Mouse (Mus musculus) c-Kit-positive CD71-positive TER-119-positive erythroid progenitor cells, embryonic 14.5 days (primary cell): ENCODE measurements around the gene Tspan14.

Experiments
- DNase-seq: peaks from one replicate; pipeline ENCODE4 v3.0.0-alpha.2; 2013; ENCODE audit warnings: low spot score

The Tspan14 gene

DNA sequence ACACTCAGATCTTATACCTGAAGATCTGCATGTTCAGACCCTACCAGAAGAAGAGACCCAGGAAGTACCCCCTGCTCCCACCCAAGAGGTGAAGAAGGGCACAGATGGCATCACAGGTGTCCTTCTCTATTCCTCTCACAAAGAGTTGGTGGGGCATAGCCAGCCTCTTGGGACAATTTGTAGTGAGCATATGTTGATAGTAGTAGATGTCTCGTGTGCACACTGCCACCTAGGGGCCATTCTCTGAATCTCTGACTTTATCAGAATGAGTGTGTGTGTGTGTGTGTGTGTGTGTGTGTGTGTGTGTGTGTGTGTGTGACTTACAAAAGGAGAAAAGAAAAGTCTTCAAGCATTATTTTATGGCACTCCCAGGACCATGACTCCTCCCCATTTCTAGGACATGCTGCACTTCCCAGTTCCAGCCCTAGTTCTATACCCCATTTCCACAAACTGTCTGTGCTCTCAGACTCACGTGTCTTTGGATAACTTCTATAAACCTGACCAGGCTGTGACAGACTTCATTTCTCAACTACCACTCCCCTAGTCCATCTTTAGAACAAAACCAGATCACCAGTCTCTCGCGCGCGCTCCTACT is 8.6 kb upstream of the Tspan14 start:
- peak; percentile 80 for DNase-seq

DNA sequence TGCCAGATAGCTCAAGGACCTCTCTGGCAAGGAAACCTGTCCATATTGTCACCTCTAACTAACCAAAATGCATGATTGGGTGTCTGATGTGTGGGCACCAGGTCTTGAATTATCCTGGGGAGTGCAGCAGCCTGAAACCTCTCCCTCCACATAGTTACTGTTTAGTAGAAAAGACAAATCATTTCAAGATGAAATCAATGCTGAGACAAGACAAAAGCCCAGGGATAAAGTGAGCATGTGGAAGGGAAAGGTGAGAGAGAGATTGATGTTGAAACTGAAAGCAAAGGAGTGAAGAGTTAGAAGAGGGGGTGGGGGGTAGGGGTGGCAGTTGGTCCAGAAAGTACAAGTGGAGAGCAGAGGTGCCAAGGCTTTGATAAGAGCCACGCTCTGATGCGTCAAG is 1.4 kb upstream of the Tspan14 start:
- DNase-seq: no peak

DNA sequence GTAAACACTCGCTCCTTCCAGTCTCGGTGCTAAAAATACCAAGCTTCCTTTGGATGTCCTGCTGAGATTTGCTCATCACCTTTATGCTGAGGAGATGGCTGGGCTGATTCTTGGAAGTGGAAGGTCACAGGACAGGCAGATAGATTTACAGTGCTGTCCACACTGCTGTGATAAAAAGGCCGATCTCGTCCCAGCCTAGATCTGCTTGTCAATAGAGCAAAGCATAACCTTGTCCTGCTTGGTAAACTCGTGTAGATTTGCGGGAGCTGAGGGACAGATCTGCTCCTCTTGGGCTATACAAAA is 942 bp upstream of the Tspan14 start:
- DNase-seq: no peak

DNA sequence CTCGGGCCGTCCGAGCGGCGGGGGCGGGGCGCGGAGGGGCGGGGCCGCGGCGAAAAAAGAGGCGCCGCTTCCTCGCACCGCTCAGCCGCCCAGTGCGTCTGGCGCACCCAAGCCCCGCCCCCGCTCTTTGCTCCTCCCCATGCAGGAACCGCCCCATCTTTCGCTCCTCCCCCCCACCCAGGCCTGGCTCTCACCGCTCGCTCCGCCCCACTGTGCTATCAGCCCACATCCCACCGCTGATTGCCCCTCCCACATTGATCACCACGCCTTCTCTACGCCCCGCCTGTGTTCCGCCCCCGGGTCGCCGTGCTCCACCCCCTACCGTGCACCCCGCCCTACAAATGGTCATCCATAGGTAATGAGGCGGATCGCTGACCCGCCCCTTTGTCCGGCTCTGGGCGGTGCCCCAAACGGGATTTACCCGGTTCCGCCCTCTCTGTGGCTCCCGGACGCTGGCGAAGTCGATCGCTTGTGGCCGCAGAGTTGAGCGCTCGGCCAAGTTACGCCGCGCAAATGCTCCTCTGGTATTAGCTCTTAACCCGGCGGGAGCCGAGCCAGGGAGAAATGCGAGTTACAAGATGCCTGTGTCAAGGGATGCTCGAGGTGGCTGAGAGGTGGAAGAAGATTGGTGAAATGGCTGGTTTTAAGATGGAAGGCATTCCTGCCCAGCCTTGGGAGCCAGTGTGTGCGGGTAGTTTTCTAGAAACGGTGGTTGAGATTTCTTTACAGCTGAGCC is 423 bp upstream of the Tspan14 start:
- peak; percentile 97 for DNase-seq

DNA sequence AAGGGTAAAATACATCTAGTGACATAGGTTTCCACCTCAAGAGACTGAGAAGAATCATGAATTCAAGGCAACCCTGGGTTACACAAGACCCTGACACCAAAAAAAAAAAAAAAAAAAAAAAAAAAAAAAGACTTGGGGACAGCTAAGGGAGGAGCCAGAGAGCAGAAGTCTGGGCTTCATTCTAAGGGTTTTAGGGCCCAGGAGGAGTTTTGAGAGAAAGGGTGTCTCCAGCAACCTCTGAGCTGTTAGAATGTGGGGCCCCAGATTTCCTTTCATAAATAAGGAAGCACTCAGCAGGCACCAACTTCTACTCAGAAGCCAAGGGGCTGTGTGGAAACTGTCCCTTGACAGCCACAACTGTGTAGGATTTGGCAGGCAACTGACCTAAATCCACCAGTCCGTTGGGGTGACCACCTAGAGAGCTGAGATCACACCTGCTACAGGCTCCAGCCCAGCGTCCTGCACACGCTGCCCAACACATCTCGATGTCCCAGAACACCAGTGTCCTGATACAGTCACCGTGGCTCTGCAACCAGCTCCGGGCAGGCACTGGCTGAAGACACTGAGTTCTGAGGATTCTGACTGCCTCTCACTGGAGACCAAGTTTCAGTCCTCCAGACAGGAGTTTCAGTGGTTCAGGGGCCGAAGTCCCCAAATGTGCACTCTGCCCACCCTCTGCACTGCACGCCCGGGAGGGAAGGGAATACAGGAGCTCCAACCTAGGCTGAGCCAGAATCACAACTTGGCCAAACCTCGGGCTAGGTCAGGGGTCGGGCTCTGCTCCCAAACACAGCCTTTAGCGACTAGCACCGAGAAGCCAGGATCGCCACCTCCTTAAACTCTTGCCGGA is 875 bp downstream of the Tspan14 start:
- no peak for DNase-seq

DNA sequence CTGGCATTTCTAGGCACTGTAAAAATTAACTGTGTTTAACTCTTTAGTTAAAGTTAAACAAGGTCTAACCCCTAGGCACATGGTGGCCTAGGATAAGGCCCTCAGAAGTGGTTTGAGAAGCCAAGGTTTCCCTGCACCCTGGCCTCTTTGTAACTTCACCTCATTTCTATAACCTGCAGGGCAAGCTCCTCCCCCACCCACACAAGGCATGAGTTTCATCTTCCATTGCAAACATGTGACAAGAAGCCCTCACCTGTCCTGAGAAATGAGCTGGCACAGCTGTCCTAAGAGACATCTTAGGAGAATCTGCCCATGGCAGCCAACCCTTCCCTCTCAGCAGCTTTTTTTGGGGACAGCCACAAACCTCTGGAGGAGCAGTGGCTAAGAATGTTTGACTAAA is 1.7 kb downstream of the Tspan14 start:
- DNase-seq: no peak

DNA sequence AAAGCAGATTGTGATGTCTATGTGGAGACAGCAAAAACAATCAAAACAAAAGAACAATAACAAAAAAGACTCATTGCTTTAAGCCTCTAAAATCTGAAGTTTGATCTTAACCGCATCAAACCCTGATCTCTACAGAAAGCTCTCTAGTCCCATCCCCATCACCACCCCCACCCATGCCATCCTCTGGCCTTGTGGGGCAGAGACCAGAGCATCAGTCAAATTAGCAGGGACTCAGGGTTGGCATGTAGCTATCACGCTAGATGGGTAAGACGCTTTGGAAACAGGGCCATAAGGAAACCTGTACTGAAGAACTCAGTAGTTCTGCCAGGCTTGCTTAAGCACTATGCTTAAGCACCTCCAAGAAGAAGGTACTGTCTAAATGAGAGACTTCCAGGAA is 2.4 kb downstream of the Tspan14 start:
- DNase-seq: no peak

DNA sequence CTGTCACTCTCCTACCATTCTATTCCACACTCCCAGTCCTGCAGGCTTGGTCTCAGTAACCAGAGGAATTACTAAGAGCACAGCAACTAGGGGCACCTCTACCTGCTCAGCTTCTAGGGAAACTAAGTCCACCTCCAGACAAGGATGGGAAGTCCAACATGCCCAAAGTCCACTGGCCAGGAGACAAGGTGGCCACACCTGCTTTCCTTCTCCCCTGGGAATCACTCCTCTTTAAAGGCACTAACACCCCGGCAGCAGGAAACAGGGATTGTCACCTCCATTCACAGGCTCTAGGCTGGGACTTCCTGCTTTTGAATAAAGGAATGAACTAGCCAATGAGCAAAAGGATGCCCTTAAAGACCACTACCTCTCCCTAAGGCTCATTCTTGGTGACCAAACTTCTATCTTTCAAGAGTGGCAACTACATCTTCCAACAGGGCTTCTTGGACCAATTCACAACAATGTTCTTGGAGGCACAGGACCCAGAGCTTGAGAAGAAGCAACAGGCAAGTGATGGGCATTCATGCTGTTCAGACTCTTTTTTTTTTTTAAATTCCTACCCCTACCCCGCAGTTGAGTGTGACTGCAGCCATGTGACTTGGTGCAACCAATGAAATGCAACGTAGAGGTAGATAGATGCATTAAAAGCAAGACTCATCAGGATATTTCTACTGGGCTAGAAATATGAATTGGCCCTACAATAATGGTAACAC is 3.0 kb downstream of the Tspan14 start:
- no peak for DNase-seq

DNA sequence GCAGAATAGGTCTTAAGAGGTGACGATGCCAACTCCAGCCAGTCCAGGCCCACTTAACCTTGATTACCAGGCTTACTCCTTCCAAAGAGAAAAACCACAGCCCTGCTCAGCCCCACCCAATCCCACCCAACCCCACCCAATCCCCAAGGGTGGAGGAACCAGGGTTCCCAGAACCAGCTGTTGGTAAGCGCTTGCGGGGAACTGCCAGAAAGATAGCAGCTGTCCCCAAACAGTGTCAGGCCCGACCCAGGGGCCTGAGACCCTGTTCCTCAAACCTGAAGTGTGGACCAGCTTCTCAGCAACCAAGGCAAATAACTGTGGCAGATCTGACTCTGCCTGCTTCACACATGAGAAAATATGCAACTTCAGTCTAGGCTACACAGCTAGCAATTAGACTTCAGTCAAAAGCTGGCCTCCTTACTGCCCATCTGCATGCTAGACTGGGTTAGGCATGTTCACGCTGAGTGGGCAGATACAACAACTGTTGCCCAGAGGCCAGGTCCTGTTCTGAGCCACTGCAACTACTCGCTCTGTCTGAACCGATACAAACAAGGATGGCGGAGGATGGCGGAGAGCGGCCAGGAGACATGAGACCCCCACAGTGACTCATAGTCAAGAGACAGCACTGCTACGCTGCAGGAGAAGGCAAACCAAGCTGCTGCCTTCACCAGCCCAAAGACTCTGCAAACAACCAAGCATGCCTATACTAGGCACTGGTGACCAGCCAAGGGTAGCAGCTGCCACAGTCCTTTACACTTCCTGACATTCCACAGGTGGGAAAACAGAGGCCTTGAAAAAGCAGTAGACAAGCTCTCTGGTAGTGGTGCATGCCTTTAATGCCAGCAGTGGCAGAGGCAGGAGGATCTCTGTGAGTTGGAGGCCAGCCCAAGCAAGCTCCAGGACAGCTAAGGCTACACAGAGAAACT is 4.0 kb downstream of the Tspan14 start:
- peak; percentile 76 for DNase-seq

DNA sequence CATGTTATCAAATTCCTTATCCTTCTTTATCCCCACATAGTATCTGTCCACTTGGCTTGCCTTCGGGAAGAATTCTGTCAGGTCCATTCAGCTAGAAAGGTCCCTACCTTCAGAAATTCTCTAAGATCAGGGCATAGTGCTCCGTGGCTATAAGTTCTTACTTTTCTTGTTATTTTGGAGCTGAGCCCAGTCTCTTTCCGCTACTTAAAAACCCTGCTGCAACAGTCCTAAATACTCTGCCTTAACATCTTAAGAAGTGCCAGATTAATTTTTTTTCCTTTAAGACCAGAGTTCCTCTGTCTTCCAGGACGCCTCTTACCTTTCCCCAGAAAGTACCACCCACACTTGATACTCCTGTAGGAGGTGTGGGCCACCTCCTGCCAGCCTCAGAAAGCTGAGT is 6.4 kb downstream of the Tspan14 start:
- DNase-seq: no peak

DNA sequence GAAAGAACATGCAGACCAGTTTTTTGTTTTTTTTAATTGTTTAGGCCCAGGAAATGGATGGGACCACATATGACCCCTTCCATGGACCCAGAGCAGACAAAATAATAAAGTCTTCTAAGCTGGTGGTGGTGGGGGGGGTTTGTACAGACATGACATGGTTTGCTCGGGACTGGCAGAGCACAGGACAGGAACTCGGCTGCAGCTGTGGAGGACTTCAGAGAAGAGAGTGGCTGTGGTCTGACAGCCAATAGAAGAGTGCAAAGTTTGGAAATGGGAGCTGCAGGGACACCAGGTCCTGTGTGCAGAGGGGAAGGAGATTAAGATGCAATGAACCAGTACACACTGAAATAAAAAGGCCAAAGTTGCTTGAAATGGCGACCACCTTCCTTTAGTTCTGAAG is 7.0 kb downstream of the Tspan14 start:
- no peak for DNase-seq

DNA sequence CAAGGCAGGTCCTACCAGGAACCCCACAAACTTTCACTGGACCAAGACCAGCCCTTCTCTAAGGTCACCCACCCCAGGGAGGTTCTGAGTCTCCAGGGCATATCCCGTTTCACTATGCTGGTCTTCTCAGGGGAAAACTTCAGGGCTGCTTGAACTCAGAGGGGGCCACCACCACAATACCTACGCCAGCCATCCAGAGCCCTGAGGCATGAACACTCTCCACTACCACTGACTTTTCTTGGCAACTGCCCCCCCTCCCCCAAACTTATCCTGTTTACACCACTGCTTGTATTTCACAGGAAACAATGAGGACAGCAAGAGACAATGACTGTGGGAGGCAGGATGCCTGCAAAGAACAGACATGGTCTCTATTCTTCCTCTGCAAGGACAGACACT is 7.6 kb downstream of the Tspan14 start:
- DNase-seq: no peak

DNA sequence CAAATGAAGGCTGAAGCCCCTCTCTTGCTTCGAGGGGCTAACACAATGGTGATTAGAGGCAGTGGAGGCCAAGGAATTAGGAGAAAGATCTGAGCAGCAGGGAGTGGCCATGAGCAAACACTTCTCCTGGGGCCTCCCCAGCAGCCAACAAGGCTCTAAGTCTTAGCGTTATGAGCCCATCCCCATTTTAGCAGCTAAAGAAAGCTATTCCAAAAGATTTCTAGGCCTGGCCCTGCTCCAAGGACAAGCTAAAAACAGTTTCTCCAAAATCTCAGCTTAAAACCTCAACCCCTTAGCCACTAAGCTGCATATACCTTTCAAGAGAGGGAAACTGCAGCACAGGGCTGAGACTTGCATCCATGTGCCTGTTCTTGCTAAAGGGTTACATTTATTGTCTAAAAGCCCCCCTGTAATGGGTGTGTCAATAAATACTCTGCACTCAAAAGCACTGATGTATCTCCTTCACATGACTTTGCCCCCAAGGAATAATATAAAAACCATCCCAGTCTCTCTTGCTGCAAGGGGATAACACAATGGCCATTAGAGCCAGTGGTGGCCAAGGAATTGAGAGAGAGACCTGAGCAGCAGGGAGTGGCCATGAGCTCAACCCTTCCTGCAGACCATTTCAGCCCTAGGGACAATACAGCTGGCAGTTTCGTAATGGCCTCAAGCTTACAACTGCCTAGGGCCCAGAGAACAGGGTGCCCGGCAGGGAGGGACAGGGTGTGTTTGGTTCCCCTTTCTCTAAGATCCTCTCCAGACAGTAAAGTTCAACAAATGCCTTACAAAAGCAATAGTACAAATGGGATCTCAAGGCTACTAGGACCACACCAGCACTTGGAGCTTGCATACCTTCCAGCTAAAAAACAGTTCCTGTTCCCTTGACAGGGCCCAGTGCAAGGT is 8.3 kb downstream of the Tspan14 start:
- no peak for DNase-seq

DNA sequence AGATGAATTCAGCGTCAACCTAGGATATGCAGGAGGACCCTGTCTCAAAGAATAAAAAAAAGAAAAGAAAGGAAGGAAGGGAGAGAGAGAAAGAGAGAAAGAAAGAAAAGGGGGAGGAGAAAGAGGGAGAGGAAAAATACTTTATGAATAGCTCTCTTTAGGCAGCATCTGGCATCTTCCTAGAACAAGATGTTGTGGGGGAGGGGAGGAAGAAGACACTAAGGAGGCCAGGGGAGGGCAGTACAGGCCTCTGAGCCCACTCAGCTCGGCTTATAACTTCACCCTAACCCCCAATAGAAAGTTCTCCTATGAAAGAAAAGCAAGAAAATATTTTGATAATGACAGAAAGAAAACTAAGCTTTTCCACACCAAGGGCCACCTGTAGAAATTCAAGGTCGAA is 9.0 kb downstream of the Tspan14 start:
- no peak for DNase-seq

DNA sequence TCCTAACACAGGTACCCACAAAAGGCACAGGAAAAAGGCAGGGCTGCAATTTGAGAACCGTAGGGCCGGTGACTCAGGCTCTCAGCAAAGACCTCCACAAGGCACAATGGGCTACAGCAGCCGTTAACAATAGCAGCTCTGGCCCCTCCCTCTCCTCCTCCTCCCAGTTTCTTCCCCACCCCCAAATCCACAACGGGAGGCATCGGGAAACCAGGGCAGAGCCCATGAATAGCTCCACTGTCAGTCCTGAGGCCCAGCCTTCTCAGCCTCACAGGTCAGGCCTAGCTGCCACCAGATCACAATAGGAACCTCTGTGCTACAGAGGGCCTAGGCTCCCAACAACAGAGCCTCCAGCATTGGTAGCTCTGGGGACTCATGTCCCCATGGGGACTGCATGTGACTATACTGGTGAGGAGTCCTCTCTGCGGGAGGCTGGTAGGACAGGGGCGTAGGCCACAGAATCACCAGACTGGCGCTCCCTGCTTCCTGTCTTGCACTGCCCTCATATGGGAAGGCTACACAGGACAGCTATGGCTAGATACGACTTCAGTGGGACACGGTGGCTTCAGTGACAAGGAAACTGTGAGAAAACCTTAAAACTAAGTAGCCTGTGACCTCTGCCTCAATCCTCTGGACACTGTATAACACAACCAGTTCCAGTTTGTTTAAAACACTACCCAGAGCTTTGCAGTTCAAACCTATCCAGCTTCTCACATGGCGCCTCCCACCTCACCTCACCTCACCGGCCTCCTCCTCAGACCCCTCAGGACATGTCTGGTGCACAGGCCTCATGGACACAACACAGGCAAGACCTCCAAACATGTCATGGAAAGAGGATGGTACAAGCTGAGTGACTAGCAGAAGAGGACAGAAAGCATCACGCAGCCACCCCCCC is 10.1 kb downstream of the Tspan14 start:
- no peak for DNase-seq

DNA sequence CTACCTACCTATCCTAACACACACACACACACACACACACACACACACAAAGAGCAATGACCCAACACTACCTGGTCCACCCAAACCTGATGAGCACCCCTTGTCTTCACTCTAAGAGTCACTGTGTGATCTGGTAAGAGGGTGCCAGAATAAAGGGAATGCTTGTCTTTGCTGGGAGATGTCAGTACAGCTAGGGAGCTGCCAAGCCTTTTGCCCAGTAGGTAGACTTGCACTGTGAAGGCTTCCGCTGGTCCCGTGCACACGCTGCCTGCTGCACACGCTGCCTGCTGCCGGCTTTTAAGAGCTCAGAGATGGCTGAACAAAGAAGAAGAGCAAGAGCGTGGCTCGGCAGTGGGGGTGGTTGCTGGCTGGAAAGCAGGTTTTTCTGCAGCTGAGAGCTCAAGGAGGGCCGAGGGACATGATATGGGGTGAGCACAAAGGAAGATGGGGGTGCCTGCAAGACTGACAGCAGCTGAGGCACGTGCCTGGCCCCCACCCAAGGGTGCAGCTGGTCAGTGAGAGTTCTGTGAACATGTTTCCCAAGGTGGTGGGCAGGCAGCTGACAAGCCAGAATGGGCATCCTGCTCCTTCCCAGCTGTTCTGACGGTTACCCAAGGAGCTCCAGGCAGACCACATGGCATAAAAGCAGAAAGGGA is 10.9 kb downstream of the Tspan14 start:
- no peak for DNase-seq

DNA sequence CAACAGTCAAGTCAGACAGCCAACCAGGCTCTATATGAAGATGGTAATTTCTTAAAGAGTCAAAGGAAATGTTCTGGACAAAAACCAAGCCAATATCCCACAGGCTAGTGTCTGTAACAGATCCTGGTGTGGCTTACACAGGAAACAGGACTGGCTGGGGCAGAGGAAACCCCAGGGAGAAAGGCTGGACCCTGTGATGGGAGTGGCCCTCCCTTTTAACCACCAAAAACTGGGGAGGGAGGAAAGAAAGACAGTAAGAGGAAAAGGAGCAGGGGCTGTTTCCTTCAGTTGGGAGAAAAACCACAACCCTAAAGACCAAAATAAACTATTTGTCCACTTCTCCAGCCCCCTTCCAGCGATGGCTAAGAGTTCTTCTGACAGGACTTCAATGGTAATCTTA is 11.5 kb downstream of the Tspan14 start:
- no peak for DNase-seq

DNA sequence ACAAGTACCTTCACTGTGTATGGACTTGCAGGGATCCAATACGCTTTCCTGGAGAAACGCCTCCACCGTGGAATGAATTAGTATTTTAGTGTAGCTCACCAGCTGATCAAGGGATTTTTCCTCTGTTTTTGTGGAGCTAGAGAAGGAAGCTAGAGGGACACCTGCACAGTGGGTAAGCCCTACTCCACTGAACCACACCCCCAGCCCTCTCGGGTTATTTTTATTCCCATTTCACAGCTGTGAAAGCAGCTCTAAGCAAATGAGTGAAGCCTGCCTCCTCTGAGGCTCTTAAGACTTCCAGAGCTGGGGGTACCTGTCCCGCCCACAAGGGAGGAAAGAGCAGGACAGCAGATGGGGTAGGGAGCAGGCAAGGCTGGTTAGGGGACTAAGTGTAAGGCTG is 13.2 kb downstream of the Tspan14 start:
- no peak for DNase-seq

DNA sequence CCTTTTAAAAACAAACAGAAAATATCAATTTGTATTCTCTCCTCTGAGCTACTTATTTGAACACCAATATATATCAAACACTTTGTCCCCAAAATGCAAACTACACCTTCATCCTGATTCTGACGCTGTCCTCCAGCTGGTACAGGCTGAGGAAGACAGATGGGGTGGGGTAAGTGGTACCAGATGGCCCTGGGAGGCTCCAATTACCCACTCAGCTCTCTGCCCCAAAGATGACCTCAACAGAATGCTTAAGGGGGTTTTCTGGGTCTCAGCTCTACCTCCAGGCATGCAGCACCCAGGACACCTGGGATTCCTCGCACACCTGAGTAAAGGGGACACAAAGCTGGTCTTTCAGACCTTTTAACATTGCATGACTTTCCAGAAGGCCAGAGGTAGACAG is 13.9 kb downstream of the Tspan14 start:
- DNase-seq: no peak
